Mouse (Mus musculus): Measurements from ENCODE around the gene Hao2.

GRCm38 (mm10) chr3:98936446-98936845, 43.4 kb upstream of the Hao2 start:
- no peak for TF ChIP-seq CTCF (IDR thresholded peaks at IDR 0.05; ENCODE audit: control insufficient read depth, insufficient read depth, insufficient read length)
- no peak for TF ChIP-seq USF1 (IDR thresholded peaks at IDR 0.05; ENCODE audit: low read depth)
- TF ChIP-seq MAX (IDR thresholded peaks at IDR 0.05), result no peak
- TF ChIP-seq MYOG (IDR thresholded peaks at IDR 0.05; ENCODE audit: control insufficient read depth, extremely low read depth, insufficient read length), result no peak
- no peak for TF ChIP-seq CEBPB (IDR thresholded peaks at IDR 0.05; ENCODE audit: low read depth)
- TF ChIP-seq FOSL1 (IDR thresholded peaks at IDR 0.05; ENCODE audit: insufficient read depth, low read length, poor library complexity, severe bottlenecking), result no peak
